Mouse (Mus musculus) kidney, adult 2 months (tissue): Measurements from ENCODE around the gene Nob1.

Source experiments
- CTCF ChIP-seq: fragments of 200-500 bp; conservative IDR thresholded peaks from 2 replicates; pipeline ENCODE4 v1.5.1; 2011; ENCODE audit warnings: low read depth, mild to moderate bottlenecking, control low read depth, low read length, moderate library complexity, mixed read lengths; ENCODE audit not compliant: insufficient read depth, insufficient read length
- POLR2A ChIP-seq: fragments of 200-500 bp; IDR thresholded peaks from one replicate; pipeline ENCODE4 v1.6.1; 2011; ENCODE audit warnings: low read depth, low read length, control low read depth

DNA sequence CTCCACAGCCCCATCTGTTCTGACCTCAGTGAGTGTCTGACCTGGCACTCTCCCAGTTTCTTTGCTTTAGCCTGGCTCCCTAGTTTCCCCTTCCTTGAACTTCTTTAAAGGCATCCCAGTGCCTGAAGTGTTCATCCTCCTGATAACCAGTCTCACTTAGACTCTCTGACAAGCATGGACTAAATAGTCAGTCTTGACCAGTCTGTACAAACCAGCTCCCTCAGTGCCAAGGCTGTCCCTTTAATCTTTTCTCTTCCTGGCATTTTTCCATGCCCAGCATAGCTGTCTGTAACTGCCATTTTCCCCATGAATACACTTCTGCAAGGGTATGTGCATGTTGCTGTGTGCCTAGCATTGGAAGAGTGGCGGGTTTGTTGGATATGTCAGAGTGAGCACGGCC is 39.8 kb downstream of the Nob1 start:
- no peak for TF ChIP-seq CTCF
- no peak for TF ChIP-seq POLR2A
